Mouse (Mus musculus) gastrocnemius, adult 2 months (tissue): Measurements from ENCODE around the gene Aff4. TPM values are rescaled to one million over a fixed set of nuclear protein-coding genes. Genes with fewer than 3 reads are reported as not detected.
A peak's percentile ranks its signal among the peaks of the same experiment; 100 is the strongest.
"Not testable (repeated sequence)": the region's sequence is repeated elsewhere in the genome, so short reads cannot be mapped to it uniquely, and the experiment has no call there.

ENCODE experiments used
- DNase-seq: peaks from one replicate; pipeline ENCODE4 v3.0.0; 2022
- H3K27ac ChIP-seq: fragments of 200-600 bp; 2 replicates; pipeline ENCODE4 v1.8.1; 2022; ENCODE audit warnings: mild to moderate bottlenecking
- H3K4me3 ChIP-seq: fragments of 200-600 bp; 2 replicates; pipeline ENCODE4 v1.8.1; 2022; ENCODE audit warnings: mild to moderate bottlenecking, moderate library complexity
- CTCF ChIP-seq: fragments of 200-600 bp; IDR thresholded peaks from 2 replicates; pipeline ENCODE4 v1.8.1; 2022; ENCODE audit warnings: antibody characterized with exemption, mild to moderate bottlenecking, moderate library complexity
- intact Hi-C: fragments of 180-260 bp; cut with DNase I; formaldehyde crosslinking; loops from one replicate; pipeline ENCODE4 v1.15.1; 2025
- long read RNA-seq, 2 experiments: library from polyadenylated mRNA; stranded (forward); transcript quantifications; one replicate each; pipeline ENCODE4 v2.0.0; 2021
- total RNA-seq, 2 experiments: library from RNA; stranded (reverse); gene quantifications; 2 replicates each; pipeline ENCODE4 v1.2.3; 2021

The Aff4 gene
- 100 to 1,000 TPM in 1 of 2 experiments, 10 to 100 TPM in 1; 99.7 to 107 TPM for total RNA-seq
- long read RNA-seq, experiment 1, full-length matches to known transcripts = 17 of 30 reads
- long read RNA-seq, experiment 1, partial matches to known transcripts = 2 of 30 reads
- long read RNA-seq, experiment 1, other reads (novel, unspliced or antisense) = 11 of 30 reads
- long read RNA-seq, experiment 2, full-length matches to known transcripts = 9 of 15 reads
- long read RNA-seq, experiment 2, partial matches to known transcripts = 2 of 15 reads
- long read RNA-seq, experiment 2, other reads (novel, unspliced or antisense) = 4 of 15 reads

DNA sequence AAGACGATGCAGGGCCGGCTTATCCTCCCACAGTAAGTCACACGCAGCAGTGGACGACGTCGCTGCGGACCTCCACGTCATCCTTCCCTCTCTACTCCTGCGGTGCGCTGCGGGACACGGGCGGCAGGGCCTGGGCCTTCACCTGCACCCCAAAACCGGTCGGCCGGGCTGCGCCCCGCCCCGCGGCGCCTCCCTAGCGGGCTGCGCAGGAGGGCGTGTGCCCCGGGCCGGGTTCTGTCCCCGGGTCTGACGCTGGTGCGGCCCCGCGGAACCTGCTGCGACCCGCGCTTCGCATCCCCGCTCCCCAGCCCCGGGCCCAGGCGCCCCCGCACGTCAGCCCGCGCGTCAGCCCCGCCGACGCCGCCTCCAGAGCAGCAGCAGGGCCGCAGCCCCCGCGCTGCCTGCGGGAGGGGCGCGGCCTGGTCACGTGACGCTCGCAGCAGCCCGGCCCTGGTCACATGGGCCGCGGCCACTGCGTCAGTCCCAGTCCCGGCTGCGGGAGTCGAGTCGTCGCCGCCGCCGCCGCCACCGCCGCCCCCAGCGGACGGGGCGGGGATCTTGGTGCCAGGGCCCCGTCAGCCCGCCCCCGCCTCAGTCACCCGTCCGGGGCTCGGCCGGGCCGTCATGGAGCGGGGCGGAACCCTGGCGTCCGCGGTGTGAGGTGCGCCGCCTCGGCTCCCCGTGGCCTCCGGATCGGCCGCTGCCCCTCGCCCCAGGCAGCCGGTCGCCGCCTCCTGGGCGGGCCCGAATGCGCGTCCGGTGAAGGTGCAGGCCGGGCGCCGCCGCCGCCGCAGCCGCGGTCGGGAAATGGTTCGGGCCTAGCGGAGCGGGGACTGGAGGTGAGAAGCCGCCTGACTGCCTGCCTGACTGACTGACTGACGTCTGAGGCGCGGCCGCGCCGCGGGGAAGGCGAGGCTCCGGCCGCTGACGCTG, at the start of gene Aff4:
Gene Aff4, plus strand, starts transcription at position 543 of the 933 bp plus-strand sequence.
- TF ChIP-seq CTCF = peak; percentile 24; the same call in 1 of the 2 replicates
- Histone ChIP-seq H3K27ac (peak within 1 kb of the TSS; percentile 99), H3K4me3 (peak within 1 kb of the TSS; percentile 85)
- intact Hi-C loops = loop anchor here (2.0 kb wide), 1 partner anchor 52 kb away; no protein-coding TSS in a partner anchor
- DNase-seq = peak; percentile 95

- no peak for DNase-seq
- intact Hi-C loops = loop anchor here (2.0 kb wide), 1 partner anchor 130 kb away; the partner anchor contains the start of genes Gdf9 and Uqcrq
- Histone ChIP-seq H3K27ac (peak overlapping the region; percentile 99), H3K4me3 (peak overlapping the region; percentile 94)
- no peak for TF ChIP-seq CTCF
These were observed 49.5 kb upstream of the Aff4 start for GRCm38 (mm10) chr11:53301167-53301515.

- H3K27ac ChIP-seq = no peak overlapping the region
- no peak overlapping the region for H3K4me3 ChIP-seq
- TF ChIP-seq CTCF = no peak
- intact Hi-C loops = no loop called here
- DNase-seq = no peak
These were observed 46.4 kb upstream of the Aff4 start for GRCm38 (mm10) chr11:53304044-53304840.

DNA sequence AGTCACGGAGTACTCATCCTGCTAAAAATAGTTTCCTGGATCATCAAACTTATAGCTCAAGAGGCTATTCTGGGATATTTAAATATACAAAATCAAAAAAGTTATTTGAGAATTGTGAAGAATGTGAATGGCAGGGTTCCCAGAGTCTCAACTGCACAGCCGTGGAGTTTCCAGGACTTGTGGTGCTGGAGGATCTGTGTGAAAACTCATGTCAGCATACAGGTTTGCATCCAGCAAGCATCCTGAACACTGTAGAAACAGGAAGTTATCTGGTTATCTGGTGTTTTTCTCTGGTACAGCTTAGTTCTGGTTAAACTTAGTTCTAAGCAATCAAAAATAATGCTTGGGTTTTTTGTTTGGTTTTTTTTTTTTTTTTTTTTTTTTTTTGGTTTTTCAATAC, 43.7 kb upstream of the Aff4 start:
- Histone ChIP-seq H3K4me3 (no peak overlapping the region), H3K27ac (peak overlapping the region; percentile 95)
- intact Hi-C loops = no loop called here
- no peak for TF ChIP-seq CTCF
- DNase-seq = no peak

DNA sequence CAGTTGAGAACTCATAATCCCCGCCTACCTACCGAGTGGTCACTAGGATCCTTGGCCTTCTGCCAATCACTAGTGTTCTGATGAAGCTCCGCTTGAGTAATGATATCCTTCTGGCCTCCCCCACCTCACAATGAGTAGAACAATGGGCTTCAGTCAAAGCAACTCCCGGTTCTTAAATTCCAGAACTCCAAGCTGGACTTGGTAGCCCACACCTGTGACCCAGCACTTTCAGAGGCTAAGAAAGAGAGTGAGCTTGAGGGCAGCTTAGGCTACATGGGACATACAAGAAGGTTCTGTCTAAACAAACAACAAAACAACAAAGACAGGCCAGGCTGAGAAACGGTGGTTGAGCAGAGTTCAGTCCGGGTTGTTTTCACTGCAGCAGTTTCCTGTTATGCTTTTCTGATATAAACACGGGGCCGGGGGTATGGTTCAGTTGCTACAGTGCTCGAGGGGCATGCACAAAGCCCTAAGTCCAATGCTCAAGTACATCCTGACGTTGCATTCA, 43.0 kb upstream of the Aff4 start:
- no peak overlapping the region; the same call in 1 of the 2 replicates for H3K4me3 ChIP-seq
- no peak for DNase-seq
- intact Hi-C loops = no loop called here

GRCm38 (mm10) chr11:53308251-53308864, 42.3 kb upstream of the Aff4 start:
- H3K4me3 ChIP-seq = peak overlapping the region; percentile 32; the same call in 1 of the 2 replicates
- intact Hi-C loops = no loop called here
- TF ChIP-seq CTCF = no peak
- peak overlapping the region; percentile 95 for H3K27ac ChIP-seq
- peak; percentile 77 for DNase-seq

More for the DNA sequence above, 43.0 kb upstream of the Aff4 start:
- H3K27ac ChIP-seq = peak overlapping the region; percentile 95
- no peak for TF ChIP-seq CTCF

GRCm38 (mm10) chr11:53308884-53309310, 41.7 kb upstream of the Aff4 start:
- intact Hi-C loops = no loop called here
- DNase-seq = peak; percentile 90

GRCm38 (mm10) chr11:53311385-53311784, 39.2 kb upstream of the Aff4 start:
- no peak overlapping the region for H3K27ac ChIP-seq
- intact Hi-C loops = loop anchor here (5.0 kb wide), 1 partner anchor 36 kb away; no protein-coding TSS in a partner anchor

More at GRCm38 (mm10) chr11:53308884-53309310, 41.7 kb upstream of the Aff4 start:
- H3K4me3 ChIP-seq = peak overlapping the region; percentile 46
- H3K27ac ChIP-seq = peak overlapping the region; percentile 95
- no peak for TF ChIP-seq CTCF

DNA sequence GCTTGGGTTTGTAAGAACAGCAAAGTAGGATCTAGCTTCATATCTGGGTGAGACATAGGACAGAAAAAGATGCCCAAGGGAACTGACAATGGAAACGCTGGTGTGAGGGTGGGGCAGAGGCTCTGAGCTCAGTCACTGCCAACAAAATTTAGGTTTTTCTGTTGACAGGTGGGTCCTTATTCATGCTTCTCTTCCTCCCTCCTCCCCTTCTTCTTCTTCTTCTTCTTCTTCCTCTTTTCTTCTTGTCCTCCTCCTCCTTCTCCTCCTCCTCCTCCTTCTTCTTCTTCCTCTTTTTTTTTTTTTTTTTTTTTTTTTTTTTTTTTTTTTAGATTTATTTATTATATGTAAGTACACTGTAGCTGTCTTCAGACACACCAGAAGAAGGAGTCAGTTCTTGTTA, 37.8 kb upstream of the Aff4 start:
- intact Hi-C loops = loop anchor here (5.0 kb wide), 1 partner anchor 34 kb away; no protein-coding TSS in a partner anchor

More at GRCm38 (mm10) chr11:53311385-53311784, 39.2 kb upstream of the Aff4 start:
- no peak for TF ChIP-seq CTCF
- no peak for DNase-seq
- no peak overlapping the region for H3K4me3 ChIP-seq

GRCm38 (mm10) chr11:53314770-53315173, 35.9 kb upstream of the Aff4 start:
- H3K27ac ChIP-seq = no peak overlapping the region
- intact Hi-C loops = loop anchor here (5.0 kb wide), 1 partner anchor 33 kb away; no protein-coding TSS in a partner anchor
- TF ChIP-seq CTCF = no peak
- H3K4me3 ChIP-seq = no peak overlapping the region
- DNase-seq = no peak

More for the DNA sequence above, 37.8 kb upstream of the Aff4 start:
- DNase-seq, H3K4me3 ChIP-seq, H3K27ac ChIP-seq: not testable (repeated sequence)

- intact Hi-C loops = no loop called here
- no peak for TF ChIP-seq CTCF
- Histone ChIP-seq H3K27ac (no peak overlapping the region), H3K4me3 (no peak overlapping the region)
- no peak for DNase-seq
These were observed 33.6 kb upstream of the Aff4 start for GRCm38 (mm10) chr11:53316996-53317395.

GRCm38 (mm10) chr11:53318041-53318440, 32.6 kb upstream of the Aff4 start:
- intact Hi-C loops = no loop called here
- Histone ChIP-seq H3K27ac (no peak overlapping the region), H3K4me3 (no peak overlapping the region)
- no peak for DNase-seq
- no peak for TF ChIP-seq CTCF

- DNase-seq, H3K4me3 ChIP-seq, H3K27ac ChIP-seq, intact Hi-C loops: not testable (repeated sequence)
These were observed 32.1 kb upstream of the Aff4 start for GRCm38 (mm10) chr11:53318568-53318967.

- H3K27ac ChIP-seq, H3K4me3 ChIP-seq, intact Hi-C loops, DNase-seq: not testable (repeated sequence)
These were observed 30.8 kb upstream of the Aff4 start for GRCm38 (mm10) chr11:53319867-53320266.
